Mouse (Mus musculus): ENCODE measurements around the gene Gm16181. TPM values are rescaled to one million over a fixed set of nuclear protein-coding genes. Genes with fewer than 3 reads are reported as not detected.

Gene Gm16181
- total and polyA plus RNA-seq, 2 experiments = 0.37 TPM; not detected in 1

DNA sequence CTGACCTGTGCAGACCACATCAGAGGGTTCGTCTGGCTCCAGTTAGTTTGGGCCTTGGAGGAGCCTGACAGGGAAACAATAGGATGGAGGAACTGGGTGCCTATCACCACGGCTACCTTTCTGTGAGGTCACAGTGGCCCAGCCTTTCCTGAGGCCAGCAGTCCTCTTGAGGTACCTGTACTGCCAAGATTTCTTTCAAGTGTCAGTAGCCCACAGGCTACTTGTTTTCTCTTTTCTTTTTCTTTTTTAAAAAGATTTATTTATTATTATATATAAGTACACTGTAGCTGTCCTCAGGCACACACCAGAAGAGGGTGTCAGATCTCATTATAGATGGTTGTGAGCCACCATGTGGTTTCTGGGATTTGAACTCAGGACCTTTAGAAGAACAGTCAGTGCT is 44.7 kb upstream of the Gm16181 start, which contains the start of gene Aif1:
TSS of gene Aif1 (minus strand) at position 101 of the 400 bp plus-strand sequence.
- no peak within 1 kb of the TSS for H3K27ac ChIP-seq (replicated peaks; ENCODE audit: insufficient read depth, low read depth, low read length)
- TF ChIP-seq POLR2A (IDR thresholded peaks at IDR 0.05; ENCODE audit: extremely low read depth, insufficient read depth, low read length) = no peak
- no peak for TF ChIP-seq CTCF (IDR thresholded peaks at IDR 0.05; ENCODE audit: low read depth, low read length)

DNA sequence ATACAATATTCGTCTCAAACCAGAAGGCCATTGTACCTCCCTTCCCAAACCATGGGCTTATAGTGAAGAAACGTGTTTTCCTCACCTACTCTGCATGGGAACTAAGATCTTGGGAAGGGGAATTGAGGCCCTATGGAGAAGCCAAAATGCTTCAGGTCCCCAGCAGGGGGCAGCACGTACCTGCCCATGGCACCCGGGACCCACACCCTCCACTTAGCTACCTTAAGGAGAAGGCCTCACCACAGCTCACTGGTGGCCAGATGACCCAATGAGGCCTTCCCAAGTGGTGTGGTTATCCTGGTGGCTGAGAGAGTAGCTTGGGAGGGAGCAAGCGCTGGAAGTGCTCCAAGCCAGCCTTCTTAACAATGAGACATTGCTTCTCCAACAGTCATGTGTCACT is 42.1 kb upstream of the Gm16181 start:
- 26% methylated on average over 5 of the region's 5 CpGs for WGBS
- Histone ChIP-seq H3K27ac (replicated peaks; ENCODE audit: insufficient read depth, low read depth, low read length) (no peak overlapping the region), H3K79me2 (ENCODE audit: control insufficient read depth, insufficient read depth, low read length) (no peaks in the 10 kb centered on the region), H3K36me3 (ENCODE audit: control insufficient read depth, insufficient read depth, low read length) (no peaks in the 10 kb centered on the region), H3K4me1 (ENCODE audit: control insufficient read depth, insufficient read depth, low read length) (no peaks in the 10 kb centered on the region), H3K27me3 (ENCODE audit: control insufficient read depth, insufficient read depth, low read length) (no peaks in the 10 kb centered on the region), H3K9ac (ENCODE audit: low read depth, low read length) (no peak overlapping the region), H3K4me3 (ENCODE audit: insufficient read depth, low read depth, low read length) (no peak overlapping the region)
- DNase-seq (ENCODE audit: extremely low read depth, low read depth, low spot score) = peak; percentile 49
- no peak for TF ChIP-seq POLR2A (IDR thresholded peaks at IDR 0.05; ENCODE audit: extremely low read depth, insufficient read depth, low read length)
- TF ChIP-seq CTCF (IDR thresholded peaks at IDR 0.05; ENCODE audit: low read depth, low read length) = peak; percentile 98

More for the DNA sequence above, 44.7 kb upstream of the Gm16181 start, which contains the start of gene Aif1:
- H3K27me3 ChIP-seq (ENCODE audit: control insufficient read depth, insufficient read depth, low read length) = no peaks in the 10 kb centered on the region
- 63% methylated on average over 2 of the region's 2 CpGs for WGBS
- H3K4me3 ChIP-seq (ENCODE audit: insufficient read depth, low read depth, low read length) = no peak within 1 kb of the TSS
- H3K36me3 ChIP-seq (ENCODE audit: control insufficient read depth, insufficient read depth, low read length) = no peaks in the 10 kb centered on the region
- H3K4me1 ChIP-seq (ENCODE audit: control insufficient read depth, insufficient read depth, low read length) = no peaks in the 10 kb centered on the region
- no peak within 1 kb of the TSS for H3K9ac ChIP-seq (ENCODE audit: low read depth, low read length)
- no peaks in the 10 kb centered on the region for H3K79me2 ChIP-seq (ENCODE audit: control insufficient read depth, insufficient read depth, low read length)
- no peak for DNase-seq (ENCODE audit: extremely low read depth, low read depth, low spot score)

DNA sequence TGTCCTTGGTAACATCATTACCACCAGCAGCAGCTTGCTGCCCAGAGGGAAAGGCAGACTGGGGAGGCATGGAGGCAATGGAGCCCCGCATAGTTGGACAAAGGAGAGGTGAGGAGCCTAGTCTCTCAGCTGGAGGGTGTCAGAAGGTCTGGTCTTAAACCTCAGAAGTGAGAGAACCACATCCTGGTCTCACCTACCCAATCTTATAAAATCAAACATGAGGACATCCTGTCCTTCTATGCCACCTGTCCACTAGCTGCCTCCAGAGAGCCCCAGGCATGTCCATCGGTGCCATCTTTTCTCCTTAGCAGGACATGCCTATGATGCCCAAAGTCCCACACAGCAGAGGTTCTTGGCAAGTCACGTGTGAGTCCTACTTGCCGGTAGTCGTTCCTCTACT is 40.5 kb upstream of the Gm16181 start:
- no peak overlapping the region for H3K9ac ChIP-seq (ENCODE audit: low read depth, low read length)
- TF ChIP-seq CTCF (IDR thresholded peaks at IDR 0.05; ENCODE audit: low read depth, low read length) (no peak), POLR2A (IDR thresholded peaks at IDR 0.05; ENCODE audit: extremely low read depth, insufficient read depth, low read length) (no peak)
- no peaks in the 10 kb centered on the region for H3K27me3 ChIP-seq (ENCODE audit: control insufficient read depth, insufficient read depth, low read length)
- no peaks in the 10 kb centered on the region for H3K4me1 ChIP-seq (ENCODE audit: control insufficient read depth, insufficient read depth, low read length)
- H3K79me2 ChIP-seq (ENCODE audit: control insufficient read depth, insufficient read depth, low read length) = no peaks in the 10 kb centered on the region
- WGBS = 83% methylated on average over 5 of the region's 5 CpGs
- no peak for DNase-seq (ENCODE audit: extremely low read depth, low read depth, low spot score)
- no peaks in the 10 kb centered on the region for H3K36me3 ChIP-seq (ENCODE audit: control insufficient read depth, insufficient read depth, low read length)
- H3K27ac ChIP-seq (replicated peaks; ENCODE audit: insufficient read depth, low read depth, low read length) = no peak overlapping the region
- no peak overlapping the region for H3K4me3 ChIP-seq (ENCODE audit: insufficient read depth, low read depth, low read length)

DNA sequence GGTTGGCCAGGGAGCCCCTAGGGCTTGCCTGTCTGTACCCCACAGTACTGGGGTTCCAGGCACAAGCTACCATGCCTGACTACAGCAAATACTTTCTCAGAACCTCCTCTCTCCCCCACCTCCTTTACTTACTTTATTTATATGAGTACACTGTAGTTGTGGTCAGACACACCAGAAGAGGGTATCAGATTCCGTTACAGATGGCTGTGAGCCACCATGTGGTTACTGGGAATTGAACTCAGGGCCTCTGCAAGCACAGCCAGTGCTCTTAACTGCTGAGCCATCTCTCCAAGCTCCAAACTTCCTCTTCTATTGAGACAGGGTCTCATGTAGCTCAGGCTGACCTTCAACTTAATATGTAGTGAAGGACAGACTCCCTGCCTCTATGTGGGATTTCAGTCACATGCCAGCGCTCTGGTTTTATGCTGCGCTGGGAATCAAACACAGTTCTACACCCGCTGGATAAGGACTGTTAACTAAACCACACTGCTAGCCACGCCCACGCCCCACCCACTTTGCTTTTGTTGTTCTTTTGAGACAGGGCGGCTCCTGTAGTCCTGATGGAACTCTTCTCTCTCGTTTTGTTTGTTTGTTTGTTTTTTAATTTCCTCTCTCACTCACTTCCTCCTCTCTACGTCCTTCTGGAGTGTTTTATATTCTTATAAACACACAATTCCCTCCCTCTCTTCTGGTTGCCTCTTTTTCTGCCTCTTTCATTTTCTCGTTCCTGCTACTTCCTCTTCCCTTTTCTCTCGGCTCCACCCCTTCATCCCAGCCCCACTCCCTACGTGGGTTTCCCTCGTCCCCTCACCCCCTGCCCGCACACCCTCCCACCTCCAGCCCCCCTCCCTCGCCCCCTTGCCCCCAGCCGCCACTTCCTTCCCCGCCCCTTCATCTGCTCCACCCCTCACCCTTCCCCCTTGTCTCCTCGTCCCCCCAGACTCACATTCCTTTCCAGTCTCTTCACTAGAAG is 34.7 kb upstream of the Gm16181 start:
- H3K9ac ChIP-seq (ENCODE audit: low read depth, low read length) = no peak overlapping the region

DNA sequence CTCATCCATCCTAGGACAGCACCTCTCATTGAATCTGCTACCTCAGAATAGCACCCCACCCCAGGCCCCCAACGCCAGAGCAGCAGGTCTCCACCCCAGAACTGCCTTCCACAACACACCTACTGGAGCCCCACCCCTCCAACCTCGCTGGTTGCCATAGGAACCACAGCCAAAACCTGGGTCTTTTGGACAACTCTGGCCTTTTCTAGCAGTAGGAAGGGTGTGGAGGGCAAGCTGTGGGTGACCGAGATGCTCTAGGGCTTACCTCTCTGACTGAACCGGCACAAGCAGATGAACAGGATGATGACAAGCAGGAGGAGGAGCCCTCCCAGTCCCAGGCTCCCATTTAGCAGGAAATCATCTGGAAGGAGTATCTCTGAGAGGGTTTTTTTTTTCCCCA is 34.0 kb upstream of the Gm16181 start:
- DNase-seq (ENCODE audit: extremely low read depth, low read depth, low spot score) = no peak
- 6% methylated on average over 4 of the region's 4 CpGs for WGBS
- Histone ChIP-seq H3K27ac (replicated peaks; ENCODE audit: insufficient read depth, low read depth, low read length) (no peak overlapping the region), H3K4me3 (ENCODE audit: insufficient read depth, low read depth, low read length) (no peak overlapping the region), H3K36me3 (ENCODE audit: control insufficient read depth, insufficient read depth, low read length) (no peaks in the 10 kb centered on the region), H3K79me2 (ENCODE audit: control insufficient read depth, insufficient read depth, low read length) (no peaks in the 10 kb centered on the region), H3K9ac (ENCODE audit: low read depth, low read length) (no peak overlapping the region), H3K4me1 (ENCODE audit: control insufficient read depth, insufficient read depth, low read length) (no peaks in the 10 kb centered on the region), H3K27me3 (ENCODE audit: control insufficient read depth, insufficient read depth, low read length) (no peaks in the 10 kb centered on the region)
- no peak for TF ChIP-seq POLR2A (IDR thresholded peaks at IDR 0.05; ENCODE audit: extremely low read depth, insufficient read depth, low read length)
- no peak for TF ChIP-seq CTCF (IDR thresholded peaks at IDR 0.05; ENCODE audit: low read depth, low read length)

More for the DNA sequence above, 34.7 kb upstream of the Gm16181 start:
- Histone ChIP-seq H3K27me3 (ENCODE audit: control insufficient read depth, insufficient read depth, low read length) (no peaks in the 10 kb centered on the region), H3K4me1 (ENCODE audit: control insufficient read depth, insufficient read depth, low read length) (no peaks in the 10 kb centered on the region), H3K4me3 (ENCODE audit: insufficient read depth, low read depth, low read length) (peak overlapping the region; percentile 29), H3K36me3 (ENCODE audit: control insufficient read depth, insufficient read depth, low read length) (no peaks in the 10 kb centered on the region), H3K27ac (replicated peaks; ENCODE audit: insufficient read depth, low read depth, low read length) (peak overlapping the region; percentile 3; the same call in 1 of the 2 replicates), H3K79me2 (ENCODE audit: control insufficient read depth, insufficient read depth, low read length) (no peaks in the 10 kb centered on the region)
- 6% methylated on average over 18 of the region's 18 CpGs for WGBS
- TF ChIP-seq CTCF (IDR thresholded peaks at IDR 0.05; ENCODE audit: low read depth, low read length) (no peak), POLR2A (IDR thresholded peaks at IDR 0.05; ENCODE audit: extremely low read depth, insufficient read depth, low read length) (no peak)
- DNase-seq (ENCODE audit: extremely low read depth, low read depth, low spot score) = no peak

DNA sequence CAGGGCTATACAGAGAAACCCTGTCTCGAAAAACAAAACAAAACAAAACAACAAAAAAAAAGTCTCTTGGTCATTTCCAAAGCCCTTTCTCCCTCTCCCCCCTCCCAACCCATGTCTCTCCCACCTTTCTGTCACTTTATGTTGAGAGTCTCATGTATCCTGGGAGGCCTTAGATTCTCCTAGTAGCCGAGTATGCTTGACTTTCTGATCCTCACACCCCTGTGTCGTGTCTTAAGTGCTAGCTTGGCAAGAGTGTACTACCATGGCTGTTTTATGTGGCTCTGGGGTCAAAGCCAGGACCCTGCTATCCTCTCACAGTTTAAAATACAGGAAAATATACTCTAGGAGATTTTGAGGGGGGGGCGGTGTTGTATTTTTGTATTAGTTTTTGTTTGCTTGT is 33.3 kb upstream of the Gm16181 start:
- no peaks in the 10 kb centered on the region for H3K27me3 ChIP-seq (ENCODE audit: control insufficient read depth, insufficient read depth, low read length)
- H3K27ac ChIP-seq (replicated peaks; ENCODE audit: insufficient read depth, low read depth, low read length) = no peak overlapping the region
- TF ChIP-seq CTCF (IDR thresholded peaks at IDR 0.05; ENCODE audit: low read depth, low read length) = no peak
- no peak for TF ChIP-seq POLR2A (IDR thresholded peaks at IDR 0.05; ENCODE audit: extremely low read depth, insufficient read depth, low read length)
- no peaks in the 10 kb centered on the region for H3K79me2 ChIP-seq (ENCODE audit: control insufficient read depth, insufficient read depth, low read length)
- no peak overlapping the region for H3K9ac ChIP-seq (ENCODE audit: low read depth, low read length)
- 74% methylated on average over 4 of the region's 4 CpGs for WGBS
- no peak overlapping the region for H3K4me3 ChIP-seq (ENCODE audit: insufficient read depth, low read depth, low read length)
- DNase-seq (ENCODE audit: extremely low read depth, low read depth, low spot score) = no peak
- no peaks in the 10 kb centered on the region for H3K4me1 ChIP-seq (ENCODE audit: control insufficient read depth, insufficient read depth, low read length)
- no peaks in the 10 kb centered on the region for H3K36me3 ChIP-seq (ENCODE audit: control insufficient read depth, insufficient read depth, low read length)
